Mouse (Mus musculus): Measurements from ENCODE around the gene Nxnl2.

- TF ChIP-seq CTCF (IDR thresholded peaks at IDR 0.05) (no peak), EP300 (IDR thresholded peaks at IDR 0.05) (no peak)
Observed at GRCm38 (mm10) chr13:51131179-51131578, 39.6 kb upstream of the Nxnl2 start.
